Mouse (Mus musculus) cerebellum, adult 2 months (tissue): ENCODE measurements around the gene Ccl20. TPM values are rescaled to one million over a fixed set of nuclear protein-coding genes. Genes with fewer than 3 reads are reported as not detected.

Experiments
- DNase-seq, 2 experiments: peaks; one replicate each; pipeline ENCODE4 v3.0.0; 2021
- H3K27ac ChIP-seq: fragments of 200-500 bp; 2 replicates; pipeline ENCODE4 v1.5.1; 2012; ENCODE audit warnings: low read length, control low read depth, inconsistent platforms; ENCODE audit not compliant: insufficient read depth
- H3K27me3 ChIP-seq: fragments of 200-500 bp; 2 replicates; pipeline ENCODE4 v1.6.1; 2012; ENCODE audit warnings: inconsistent platforms, mild to moderate bottlenecking, low read length, moderate library complexity; ENCODE audit not compliant: control insufficient read depth, insufficient read depth
- H3K4me1 ChIP-seq: fragments of 200-500 bp; 2 replicates; pipeline ENCODE4 v1.6.1; 2011; ENCODE audit warnings: low read length; ENCODE audit not compliant: control insufficient read depth, insufficient read depth
- H3K4me3 ChIP-seq: fragments of 200-500 bp; replicated peaks from 2 replicates; pipeline ENCODE3; 2011; ENCODE audit warnings: mild to moderate bottlenecking, low read depth, low read length, control low read depth; ENCODE audit not compliant: insufficient read depth
- CTCF ChIP-seq: fragments of 200-500 bp; IDR thresholded peaks from 2 replicates; pipeline ENCODE4 v1.5.1; 2011; ENCODE audit warnings: low read depth, mild to moderate bottlenecking, control low read depth, low read length, moderate library complexity, borderline replicate concordance; ENCODE audit not compliant: insufficient read depth
- POLR2A ChIP-seq: fragments of 200-500 bp; IDR thresholded peaks from 2 replicates; pipeline ENCODE4 v1.6.1; 2011; ENCODE audit warnings: low read length, control low read depth, borderline replicate concordance; ENCODE audit not compliant: insufficient read depth
- WGBS: fragments of 180-500 bp; shearing (Covaris S2); methylation state at CpG from one replicate; pipeline ENCODE4 v1.1.7; 2018; 5-methylcytosine and 5-hydroxymethylcytosine counted together
- polyA plus RNA-seq: library from polyadenylated mRNA; depleted of rRNA; stranded (reverse); fragments of >200 nt; gene quantifications from 2 replicates; pipeline ENCODE4 v1.2.3, GENCODE M21; 2012

The Ccl20 gene
- polyA plus RNA-seq, 1 experiment, result not detected

GRCm38 (mm10) chr1:83117217-83117616, 651 bp downstream of the Ccl20 start:
- no peak for DNase-seq
- Histone ChIP-seq H3K27me3 (no peaks in the 10 kb centered on the region), H3K4me3 (no peak overlapping the region), H3K4me1 (no peaks in the 10 kb centered on the region), H3K27ac (no peak overlapping the region)
- WGBS, result 92% methylated on average over 3 of the region's 3 CpGs
- TF ChIP-seq CTCF (no peak), POLR2A (no peak)

GRCm38 (mm10) chr1:83117661-83118060, 1.1 kb downstream of the Ccl20 start:
- no peak overlapping the region for H3K27ac ChIP-seq
- H3K4me3 ChIP-seq, result no peak overlapping the region
- no peaks in the 10 kb centered on the region for H3K27me3 ChIP-seq
- no peaks in the 10 kb centered on the region for H3K4me1 ChIP-seq
- no peak for DNase-seq
- 83% methylated on average over 7 of the region's 7 CpGs for WGBS
- TF ChIP-seq CTCF (no peak), POLR2A (no peak)

- H3K4me3 ChIP-seq, result no peak overlapping the region
- no peaks in the 10 kb centered on the region for H3K27me3 ChIP-seq
- TF ChIP-seq POLR2A (no peak), CTCF (no peak)
- no peak for DNase-seq
- H3K4me1 ChIP-seq, result no peaks in the 10 kb centered on the region
- no peak overlapping the region for H3K27ac ChIP-seq
These were observed 3.3 kb downstream of the Ccl20 start for GRCm38 (mm10) chr1:83119903-83120302.

GRCm38 (mm10) chr1:83120312-83120711, 3.7 kb downstream of the Ccl20 start:
- WGBS, result 85% methylated on average over 3 of the region's 3 CpGs
- no peak for DNase-seq
- Histone ChIP-seq H3K4me3 (no peak overlapping the region), H3K27ac (no peak overlapping the region), H3K27me3 (no peaks in the 10 kb centered on the region), H3K4me1 (no peaks in the 10 kb centered on the region)
- no peak for TF ChIP-seq POLR2A
- TF ChIP-seq CTCF, result no peak

GRCm38 (mm10) chr1:83123201-83123600, 6.6 kb downstream of the Ccl20 start:
- TF ChIP-seq CTCF, result no peak
- TF ChIP-seq POLR2A, result no peak
- Histone ChIP-seq H3K27me3 (no peaks in the 10 kb centered on the region), H3K4me3 (no peak overlapping the region), H3K4me1 (no peaks in the 10 kb centered on the region), H3K27ac (no peak overlapping the region)
- 83% methylated on average over 2 of the region's 2 CpGs for WGBS
- no peak for DNase-seq

GRCm38 (mm10) chr1:83135829-83136228, 19.3 kb downstream of the Ccl20 start:
- H3K27ac ChIP-seq, result no peak overlapping the region
- no peaks in the 10 kb centered on the region for H3K27me3 ChIP-seq
- H3K4me3 ChIP-seq, result no peak overlapping the region
- DNase-seq, result no peak
- TF ChIP-seq POLR2A, result no peak
- no peak for TF ChIP-seq CTCF
- no peaks in the 10 kb centered on the region for H3K4me1 ChIP-seq
- WGBS, result 83% methylated on average over 7 of the region's 7 CpGs

GRCm38 (mm10) chr1:83137847-83138246, 21.3 kb downstream of the Ccl20 start:
- TF ChIP-seq CTCF, result no peak
- TF ChIP-seq POLR2A, result no peak
- 90% methylated on average over 8 of the region's 8 CpGs for WGBS
- Histone ChIP-seq H3K4me1 (no peaks in the 10 kb centered on the region), H3K4me3 (no peak overlapping the region), H3K27ac (no peak overlapping the region), H3K27me3 (no peaks in the 10 kb centered on the region)
- DNase-seq, result no peak

- TF ChIP-seq POLR2A, result no peak
- no peak for TF ChIP-seq CTCF
- Histone ChIP-seq H3K4me3 (no peak overlapping the region), H3K27me3 (no peaks in the 10 kb centered on the region), H3K4me1 (no peaks in the 10 kb centered on the region), H3K27ac (no peak overlapping the region)
- 83% methylated on average over 6 of the region's 6 CpGs for WGBS
- no peak for DNase-seq
These were observed 22.2 kb downstream of the Ccl20 start for GRCm38 (mm10) chr1:83138721-83139120.

- TF ChIP-seq CTCF, result no peak
- TF ChIP-seq POLR2A, result no peak
- Histone ChIP-seq H3K4me3 (no peak overlapping the region), H3K4me1 (no peaks in the 10 kb centered on the region), H3K27ac (no peak overlapping the region), H3K27me3 (no peaks in the 10 kb centered on the region)
- 76% methylated on average over 8 of the region's 8 CpGs for WGBS
- DNase-seq, result no peak
These were observed 24.9 kb downstream of the Ccl20 start for GRCm38 (mm10) chr1:83141510-83141909.
